Mouse (Mus musculus): Measurements from ENCODE around the gene Fabp2.
"Not testable (repeated sequence)": the region's sequence is repeated elsewhere in the genome, so short reads cannot be mapped to it uniquely, and the experiment has no call there.

Gene Fabp2

GRCm38 (mm10) chr3:122920572-122921435, 25.9 kb downstream of the Fabp2 start:
- DNase-seq (ENCODE audit: low spot score) = no peak

- no peak for DNase-seq (ENCODE audit: low spot score)
Measured at GRCm38 (mm10) chr3:122921676-122922527, 27.0 kb downstream of the Fabp2 start.

- DNase-seq (ENCODE audit: low spot score) = no peak
Measured at GRCm38 (mm10) chr3:122923147-122923546, 28.3 kb downstream of the Fabp2 start.

GRCm38 (mm10) chr3:122924009-122924914, 29.4 kb downstream of the Fabp2 start, which contains the start of gene 1810037I17Rik:
1810037I17Rik (plus strand) TSS chr3:122924203.
- peak; percentile 84 for DNase-seq (ENCODE audit: low spot score)

- DNase-seq (ENCODE audit: low spot score) = no peak
Measured at GRCm38 (mm10) chr3:122929723-122930122, 34.9 kb downstream of the Fabp2 start.

- DNase-seq (ENCODE audit: low spot score) = no peak
Measured at GRCm38 (mm10) chr3:122932466-122932865, 37.6 kb downstream of the Fabp2 start.

GRCm38 (mm10) chr3:122937176-122937575, 42.3 kb downstream of the Fabp2 start:
- not testable (repeated sequence) for DNase-seq (ENCODE audit: low spot score)

- DNase-seq (ENCODE audit: low spot score) = peak; percentile 24
Measured at GRCm38 (mm10) chr3:122939215-122939614, 44.3 kb downstream of the Fabp2 start.

GRCm38 (mm10) chr3:122943387-122943890, 48.6 kb downstream of the Fabp2 start:
- DNase-seq (ENCODE audit: low spot score) = no peak
